Mouse (Mus musculus): ENCODE measurements around the gene Gm26661.

Gm26661 gene

DNA sequence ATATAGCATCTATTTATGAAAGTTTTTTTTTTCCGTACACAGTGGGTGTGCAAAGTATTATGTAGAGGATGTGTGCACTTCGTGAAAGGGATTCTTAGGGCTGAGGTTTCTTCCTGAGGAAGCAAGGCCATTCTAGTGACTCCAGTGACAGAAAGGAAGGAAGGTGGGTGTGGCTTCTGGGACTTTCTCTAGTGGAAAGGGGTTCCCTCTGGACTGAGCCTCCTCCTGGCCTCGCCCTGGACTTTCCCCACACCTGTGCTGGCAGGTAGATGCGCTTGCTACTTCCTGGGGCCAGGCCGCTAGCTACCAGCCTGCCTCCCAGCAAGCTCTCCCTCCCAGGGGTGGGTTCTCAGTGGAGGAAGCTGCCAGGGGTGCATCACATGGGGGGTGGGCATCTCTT is 28.1 kb downstream of the Gm26661 start:
- DNase-seq (ENCODE audit: low read depth, low spot score), result no peak

DNA sequence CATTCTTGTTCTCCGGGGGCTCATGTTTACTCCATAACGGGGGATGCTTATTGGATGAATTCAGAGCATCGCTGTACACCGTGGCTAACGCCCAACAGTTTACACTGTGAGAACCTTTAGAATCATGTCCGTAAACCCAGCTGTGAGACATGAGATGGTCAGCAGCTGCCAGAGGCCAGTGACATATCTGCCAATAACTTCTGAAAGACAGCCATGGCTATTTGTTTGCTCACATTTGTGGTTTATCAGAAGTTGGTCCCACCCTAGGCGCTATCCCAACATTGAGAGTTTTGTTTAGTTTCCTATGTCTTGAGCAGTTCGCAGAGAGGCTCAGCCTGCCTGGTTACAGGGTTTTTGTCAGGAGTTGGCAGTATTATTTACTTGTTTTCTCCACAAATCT is 30.0 kb downstream of the Gm26661 start:
- no peak for DNase-seq (ENCODE audit: low read depth, low spot score)

DNA sequence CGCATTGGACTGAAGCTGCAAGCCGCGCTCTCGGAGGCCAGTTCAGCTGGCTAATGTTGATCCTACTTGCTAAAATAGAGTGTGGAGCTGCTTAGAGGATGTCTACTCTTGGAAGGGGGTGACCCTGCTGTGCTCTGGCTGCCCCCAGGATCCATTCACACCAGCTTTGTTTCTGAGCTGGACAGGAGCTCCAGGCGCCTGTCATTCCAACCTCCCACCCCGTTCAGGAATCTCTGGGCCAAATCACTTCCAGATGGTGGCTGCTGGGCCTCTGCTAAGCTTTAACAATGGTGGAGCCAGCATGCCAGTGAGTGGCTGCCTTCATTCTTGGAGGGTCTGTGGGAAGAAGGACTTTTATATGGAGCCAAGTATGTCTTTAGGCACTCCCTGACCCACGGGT is 31.3 kb downstream of the Gm26661 start:
- DNase-seq (ENCODE audit: low read depth, low spot score), result no peak

DNA sequence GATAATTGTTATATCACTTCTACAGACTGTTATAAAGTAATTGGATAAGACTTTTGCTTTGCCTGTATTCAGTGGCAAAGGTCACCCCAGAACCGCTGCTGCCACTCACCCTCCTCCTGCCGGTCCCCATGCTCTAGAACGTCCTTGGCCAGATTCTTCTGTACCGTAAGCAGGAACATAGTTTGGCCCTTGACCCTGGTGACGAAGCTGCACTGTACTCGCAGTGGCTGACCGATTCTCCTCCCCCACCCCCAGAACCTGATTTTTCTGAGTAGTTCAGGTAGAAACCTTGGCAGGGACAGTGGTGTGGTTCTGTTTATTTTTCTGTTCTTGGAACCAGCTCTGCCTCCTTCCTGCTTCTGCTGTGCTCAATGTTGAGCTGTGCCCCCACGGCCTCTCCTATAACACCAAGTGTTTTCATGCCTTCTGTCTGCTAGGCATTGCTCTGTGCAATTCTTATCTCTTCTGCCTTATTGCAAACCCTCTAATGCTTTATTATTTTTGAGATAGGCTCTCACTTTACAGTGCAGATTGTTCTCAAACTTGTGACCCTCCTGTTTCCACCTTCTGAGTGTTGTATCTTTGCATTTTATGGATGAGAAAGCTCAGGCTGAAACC is 33.4 kb downstream of the Gm26661 start:
- no peak for DNase-seq (ENCODE audit: low read depth, low spot score)

DNA sequence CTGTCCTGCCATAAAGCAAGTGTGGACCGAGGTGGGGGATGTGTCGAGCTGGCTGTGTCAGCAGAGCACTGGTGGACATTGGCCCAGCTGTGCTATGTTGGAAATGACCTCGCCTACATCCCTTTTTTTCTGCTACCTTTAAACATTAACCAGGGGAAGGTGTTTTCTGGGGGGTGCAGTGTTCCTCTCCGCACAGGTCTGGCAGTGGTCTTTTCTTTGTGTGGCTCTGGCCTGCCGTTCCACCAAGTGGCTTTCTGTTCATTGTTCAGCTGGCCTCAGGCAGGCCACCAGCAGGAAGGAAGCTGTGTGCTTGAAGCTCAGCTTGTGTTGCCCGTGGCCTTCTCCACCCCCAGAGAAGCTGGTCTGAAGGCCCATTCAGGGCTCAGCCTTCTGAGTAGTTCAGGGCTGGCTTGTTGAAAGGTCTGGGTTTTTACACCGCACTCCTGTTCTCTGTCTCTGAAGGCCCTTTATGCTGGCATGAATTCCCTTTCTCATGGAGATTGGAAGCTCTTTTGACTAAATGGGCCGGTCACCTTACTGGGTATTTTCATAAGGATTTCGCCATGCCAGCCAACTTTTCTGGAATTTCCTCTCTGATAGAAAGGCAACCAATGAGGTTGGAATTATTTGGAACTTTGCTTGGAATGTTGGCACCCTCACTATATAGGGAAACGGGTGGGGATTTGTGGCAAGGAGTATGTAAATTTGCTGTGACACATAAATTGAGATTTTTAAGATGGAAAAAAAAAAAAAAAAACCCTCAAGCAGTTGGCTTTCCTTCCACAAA is 35.0 kb downstream of the Gm26661 start:
- no peak for DNase-seq (ENCODE audit: low read depth, low spot score)

DNA sequence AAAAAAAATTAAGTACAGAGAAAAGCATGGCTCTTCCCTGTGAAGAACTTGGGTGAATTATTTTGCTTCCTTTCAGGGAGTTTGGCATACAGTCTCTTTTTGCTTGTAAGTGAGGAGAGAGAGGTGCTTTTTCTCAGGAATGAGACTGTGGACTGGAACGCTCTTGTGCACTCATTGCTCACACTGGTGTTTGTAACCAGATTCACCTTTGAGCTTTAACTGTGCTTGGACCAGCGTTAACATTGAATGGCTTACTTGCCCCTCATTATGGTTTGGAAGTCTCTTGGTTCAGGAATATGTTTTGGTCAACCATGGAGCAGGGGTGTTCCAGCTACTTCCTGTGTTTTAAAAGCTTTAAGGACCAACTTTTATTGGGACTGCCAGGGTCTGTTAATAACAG is 37.8 kb downstream of the Gm26661 start:
- DNase-seq (ENCODE audit: low read depth, low spot score), result no peak

DNA sequence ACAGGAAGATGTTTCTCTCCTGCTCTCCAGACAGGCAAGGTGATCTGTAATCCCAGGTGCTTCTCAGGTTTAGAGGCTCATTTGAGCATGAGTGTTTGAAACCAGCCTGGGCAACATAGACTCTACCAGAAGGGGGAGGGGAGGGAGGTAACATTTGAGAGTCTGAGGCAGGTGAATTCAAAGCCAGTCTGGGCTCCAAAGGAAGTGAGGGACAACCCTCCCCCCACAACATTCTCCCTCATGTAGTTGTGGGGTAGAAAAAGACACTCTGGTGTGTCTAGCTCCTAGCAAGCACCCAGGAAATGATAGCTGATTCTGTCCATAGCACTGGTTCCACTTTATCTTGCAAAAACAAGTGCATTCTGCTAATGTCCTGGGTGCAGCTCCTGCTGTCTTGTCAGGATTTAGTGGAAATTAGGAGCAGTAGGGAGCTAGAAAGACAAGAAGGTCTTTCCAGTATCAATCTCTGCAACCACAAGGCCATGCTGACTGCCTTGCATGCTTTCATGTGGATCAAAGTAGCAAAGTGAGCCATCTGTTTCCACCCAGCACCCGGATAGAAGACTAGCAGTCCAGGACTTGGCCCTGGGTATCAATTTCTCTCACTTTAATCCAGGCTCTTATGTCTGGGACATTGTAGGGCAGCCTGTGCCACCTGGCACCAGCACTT is 40.5 kb downstream of the Gm26661 start:
- DNase-seq (ENCODE audit: low read depth, low spot score), result no peak

DNA sequence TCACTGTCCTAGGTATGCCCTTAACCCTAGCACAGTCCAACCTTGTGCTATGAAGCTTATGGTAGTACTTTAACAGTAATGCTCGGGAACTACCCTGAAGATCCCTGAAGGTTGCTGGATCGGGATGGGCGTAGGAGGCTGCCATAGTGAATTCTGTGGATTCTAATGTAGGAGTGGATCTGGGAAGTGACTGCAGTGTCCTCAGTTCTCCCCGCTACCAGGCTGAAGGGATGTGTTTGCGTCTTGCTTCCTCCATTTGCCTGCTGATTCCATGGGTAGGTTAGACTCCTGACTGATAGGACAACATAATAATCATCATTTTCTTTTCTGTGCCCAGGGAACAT is 41.0 kb downstream of the Gm26661 start:
- DNase-seq (ENCODE audit: low read depth, low spot score), result peak; percentile 34

DNA sequence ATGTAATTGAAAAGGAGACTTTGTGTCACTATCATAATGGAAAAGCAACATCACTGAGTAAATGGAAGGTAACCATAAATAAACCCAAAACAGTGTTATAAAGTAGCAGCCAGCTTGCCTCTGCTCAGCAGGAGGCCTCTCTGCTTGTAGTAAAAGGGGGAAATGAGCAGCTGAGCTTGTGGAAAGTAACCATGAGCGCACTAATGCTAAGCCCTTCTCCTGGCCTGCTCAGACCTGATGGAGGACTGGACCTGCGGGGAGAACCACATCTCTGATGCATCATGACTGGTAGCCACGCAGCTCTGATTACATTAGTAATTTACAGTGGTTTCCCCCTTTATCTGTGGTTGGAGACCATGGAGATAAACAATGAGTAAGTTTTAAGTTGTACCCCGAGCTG is 42.1 kb downstream of the Gm26661 start:
- no peak for DNase-seq (ENCODE audit: low read depth, low spot score)

DNA sequence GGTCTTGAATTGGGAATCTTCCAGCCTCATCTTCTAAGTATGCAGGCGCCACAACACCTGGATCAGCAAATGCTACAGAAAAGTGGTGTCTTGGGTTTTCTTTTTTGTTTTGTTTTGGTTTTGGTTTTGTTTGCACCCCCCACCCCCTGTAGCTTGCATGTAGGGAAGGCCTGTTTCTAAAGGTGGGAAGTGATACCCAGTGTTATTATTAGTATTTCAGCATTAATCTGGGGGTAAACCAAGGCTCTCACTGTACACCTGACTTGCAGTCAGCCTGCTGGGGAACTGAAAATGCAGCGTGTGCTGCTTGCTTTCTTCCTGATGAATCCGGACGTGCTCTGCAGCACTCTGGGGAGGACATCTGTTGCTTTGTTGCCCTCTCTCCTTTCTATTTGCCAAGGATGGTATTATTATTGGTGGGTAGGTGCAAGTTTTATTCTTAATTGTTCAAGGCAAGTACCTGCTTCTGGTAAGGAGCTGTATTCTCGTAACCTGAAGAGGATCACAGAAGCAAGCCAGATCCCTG is 47.2 kb downstream of the Gm26661 start:
- no peak for DNase-seq (ENCODE audit: low read depth, low spot score)

DNA sequence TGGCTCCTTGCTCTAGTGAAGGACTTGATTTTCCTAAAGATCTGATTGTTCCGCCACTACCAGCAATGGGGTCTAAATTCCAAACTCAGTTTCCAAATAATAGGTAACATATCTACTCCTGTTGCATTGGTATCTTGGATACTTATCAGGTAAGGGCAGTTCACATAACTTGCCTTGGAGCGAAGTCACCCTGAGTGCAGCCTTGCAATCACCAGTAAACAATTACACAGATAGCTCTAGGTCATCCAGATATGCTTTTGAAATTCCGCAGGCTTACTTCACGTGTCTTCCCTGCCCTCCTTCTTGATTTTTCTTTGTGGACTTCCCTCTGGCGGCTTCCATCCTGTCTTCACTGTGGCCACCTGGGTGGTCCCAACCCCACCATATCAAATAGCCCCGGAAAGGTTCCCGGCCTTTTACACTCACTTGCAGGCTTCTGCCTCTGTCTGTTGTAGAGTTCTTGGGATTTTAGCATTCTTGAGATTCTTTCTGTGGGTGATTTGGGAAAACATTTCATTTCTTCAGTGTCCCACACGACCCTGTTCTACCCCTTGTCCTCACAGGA is 48.6 kb downstream of the Gm26661 start:
- no peak for DNase-seq (ENCODE audit: low read depth, low spot score)

Measured in telencephalon, adult 2 months (tissue).